Mouse (Mus musculus): ENCODE measurements at regions not wholly inside any gene's neighbourhood (a gene's known extent, or its start where the extent isn't known, plus 50 kb on each side); places are given as distances from the start of the nearest gene placed in this dataset.
"Not testable (repeated sequence)": the region's sequence is repeated elsewhere in the genome, so short reads cannot be mapped to it uniquely, and the experiment has no call there.

DNA sequence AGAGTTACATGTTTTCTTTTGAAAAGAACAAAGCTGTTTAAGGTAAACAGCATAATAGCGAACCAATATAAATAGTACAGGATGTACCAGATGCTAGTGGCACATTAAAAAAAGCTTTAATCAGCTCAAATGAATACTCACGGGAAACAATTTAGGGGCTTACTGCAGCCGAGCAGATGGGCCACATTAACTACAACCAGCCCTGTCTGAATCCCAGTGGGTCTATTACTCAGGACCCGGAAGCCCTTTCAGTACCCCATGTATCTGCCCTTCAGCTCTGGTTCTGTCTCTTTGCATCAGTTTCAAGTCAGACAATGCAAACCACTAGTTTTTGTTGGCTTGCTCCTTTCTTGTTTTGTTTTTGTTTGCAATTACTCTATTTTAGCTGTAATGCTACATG is 210.9 kb upstream of the Crbn start:
- no peak for DNase-seq (ENCODE audit: low spot score in 2 of 2)

DNA sequence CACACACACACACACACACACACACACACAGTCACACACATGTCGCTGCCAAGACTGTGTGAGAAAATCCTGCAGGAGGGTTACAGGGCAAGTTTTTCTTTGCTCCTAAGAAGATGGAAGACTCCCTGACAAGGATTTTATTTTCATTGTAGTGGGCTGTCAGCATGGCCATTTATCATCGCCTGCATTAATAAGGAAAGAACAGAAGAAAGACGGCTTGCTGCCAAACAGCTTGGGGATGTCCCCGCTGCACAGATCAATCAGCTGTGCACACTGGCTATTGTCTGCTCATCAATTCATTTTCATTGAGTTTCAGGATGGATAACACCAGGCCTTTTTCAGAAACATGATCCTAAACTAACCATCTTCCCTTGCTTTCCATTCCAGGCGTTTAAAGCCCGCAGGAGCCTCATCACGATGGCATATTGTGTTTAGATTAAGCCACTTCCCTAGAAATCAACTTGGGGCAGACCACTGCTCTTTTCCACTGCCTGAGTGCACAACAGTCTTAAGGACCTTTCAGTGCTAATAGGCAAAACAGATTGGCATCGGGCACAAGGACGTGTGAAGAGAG is 213.1 kb upstream of the Crbn start:
- no peak for DNase-seq (ENCODE audit: low spot score in 2 of 2)

DNA sequence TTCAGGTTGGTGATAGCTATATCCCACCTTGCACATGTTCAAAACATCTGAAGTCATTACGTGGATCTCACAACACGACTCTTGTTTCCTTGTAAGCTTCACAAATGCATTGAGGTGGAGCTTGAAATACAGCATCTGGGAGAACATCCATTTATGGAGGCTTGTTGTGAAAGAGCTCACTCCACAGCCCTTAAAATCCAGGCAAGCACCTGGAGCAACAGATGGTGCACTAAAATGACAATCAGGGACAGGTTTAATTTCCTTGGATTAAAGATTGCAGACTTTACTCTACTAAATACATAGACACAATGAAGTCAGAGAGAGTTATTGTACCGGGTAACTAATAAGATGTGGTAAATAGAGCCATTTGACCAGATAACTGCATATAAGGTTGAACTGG is 219.2 kb upstream of the Crbn start:
- DNase-seq (ENCODE audit: low spot score in 2 of 2): no peak

DNA sequence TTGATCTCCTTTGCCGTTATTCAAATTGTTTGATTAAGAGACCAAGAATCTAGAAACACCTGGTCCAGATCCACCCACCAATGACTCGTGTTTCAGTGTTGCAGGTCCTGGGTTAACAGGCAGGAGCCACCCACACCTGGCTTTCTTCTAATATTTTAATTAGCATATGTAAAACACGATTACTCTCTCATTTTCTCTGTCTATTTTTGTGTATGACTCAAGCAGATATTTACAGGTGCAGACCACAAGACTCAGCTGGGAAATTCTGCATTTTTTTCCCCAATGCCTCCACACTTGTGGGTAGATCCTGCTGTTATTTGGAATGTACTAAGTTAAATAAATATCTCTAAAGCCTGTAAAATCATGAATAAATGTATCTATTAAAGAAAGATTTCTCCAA is 245.3 kb upstream of the Crbn start:
- DNase-seq (ENCODE audit: low spot score in 2 of 2): peak in 1 of 2 experiments; percentile 9

DNA sequence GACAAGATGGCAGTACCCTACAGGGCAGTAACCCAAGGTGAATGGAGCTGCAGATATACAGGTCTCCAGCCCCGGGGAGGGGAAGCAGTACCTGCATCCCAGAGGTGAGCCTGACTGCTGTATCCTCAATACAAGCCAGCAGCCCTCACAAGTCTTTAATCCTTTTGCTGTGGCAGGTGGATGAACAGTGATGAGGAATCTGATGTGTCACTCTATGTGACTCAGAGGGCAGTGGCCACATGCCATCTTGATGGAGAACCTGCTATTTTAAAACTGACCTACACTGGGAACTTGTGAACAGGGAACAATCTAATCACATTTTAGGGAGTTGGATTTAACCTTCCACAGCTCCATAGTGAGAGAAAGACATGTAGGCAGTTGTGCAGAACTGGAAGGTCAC is 251.7 kb upstream of the Crbn start:
- no peak for DNase-seq (ENCODE audit: low spot score in 2 of 2)

DNA sequence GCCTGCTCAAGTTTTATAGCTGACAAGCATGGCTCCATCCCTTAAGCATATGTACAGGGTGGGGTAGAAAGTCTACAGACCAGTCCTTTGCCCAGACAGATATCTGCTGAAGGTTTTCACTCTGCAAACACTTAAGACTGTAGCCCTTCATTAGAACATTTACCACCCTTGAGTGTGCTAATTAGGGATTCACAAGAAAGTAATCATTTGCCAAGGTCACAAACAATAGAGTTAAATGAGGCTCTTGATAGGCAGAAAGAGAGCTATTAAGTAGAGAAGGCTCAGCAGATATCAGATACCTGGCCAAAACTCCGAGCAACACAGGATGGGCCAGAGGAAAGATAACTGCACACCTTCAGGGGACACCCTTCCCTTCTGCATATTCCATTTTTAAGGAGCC is 252.3 kb upstream of the Crbn start:
- DNase-seq (ENCODE audit: low spot score in 2 of 2): no peak

DNA sequence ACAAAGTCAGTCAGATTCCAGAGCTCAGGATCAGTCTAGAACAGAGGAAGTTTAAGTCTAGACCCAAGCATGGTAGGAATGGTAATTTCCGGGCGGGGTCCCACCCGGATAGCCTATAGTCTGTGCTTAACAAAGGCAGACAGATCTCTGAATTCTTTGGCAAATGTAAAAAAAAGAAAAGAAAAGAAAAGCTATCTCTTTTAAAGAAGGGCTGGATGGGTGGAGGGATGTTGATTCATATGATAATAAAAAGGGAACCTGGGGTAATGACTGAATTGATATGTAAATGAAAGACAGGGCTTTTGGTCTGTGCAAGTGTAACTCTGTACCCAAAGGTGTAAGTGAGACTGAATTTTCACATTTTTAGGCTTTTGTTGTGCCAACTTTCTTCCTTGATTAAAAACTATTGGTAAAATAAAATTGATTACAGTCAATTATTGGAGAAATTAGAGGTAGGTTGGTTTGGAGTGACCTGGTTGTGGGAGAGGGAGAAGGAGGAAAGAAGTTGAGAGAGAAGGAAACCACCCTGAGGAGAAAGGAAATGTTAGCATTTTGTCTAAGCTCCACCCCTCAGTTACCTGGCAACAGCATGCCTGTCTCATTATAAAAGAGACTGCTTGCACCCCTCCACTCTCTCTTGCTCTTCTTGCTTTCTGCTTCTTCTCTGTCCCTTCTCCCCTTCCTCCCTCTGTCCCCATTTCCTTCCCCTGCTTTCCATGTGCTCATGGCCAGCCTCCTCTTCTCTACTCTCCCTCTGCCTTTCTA is 259.3 kb upstream of the Crbn start:
- no peak for DNase-seq (ENCODE audit: low spot score in 2 of 2)

DNA sequence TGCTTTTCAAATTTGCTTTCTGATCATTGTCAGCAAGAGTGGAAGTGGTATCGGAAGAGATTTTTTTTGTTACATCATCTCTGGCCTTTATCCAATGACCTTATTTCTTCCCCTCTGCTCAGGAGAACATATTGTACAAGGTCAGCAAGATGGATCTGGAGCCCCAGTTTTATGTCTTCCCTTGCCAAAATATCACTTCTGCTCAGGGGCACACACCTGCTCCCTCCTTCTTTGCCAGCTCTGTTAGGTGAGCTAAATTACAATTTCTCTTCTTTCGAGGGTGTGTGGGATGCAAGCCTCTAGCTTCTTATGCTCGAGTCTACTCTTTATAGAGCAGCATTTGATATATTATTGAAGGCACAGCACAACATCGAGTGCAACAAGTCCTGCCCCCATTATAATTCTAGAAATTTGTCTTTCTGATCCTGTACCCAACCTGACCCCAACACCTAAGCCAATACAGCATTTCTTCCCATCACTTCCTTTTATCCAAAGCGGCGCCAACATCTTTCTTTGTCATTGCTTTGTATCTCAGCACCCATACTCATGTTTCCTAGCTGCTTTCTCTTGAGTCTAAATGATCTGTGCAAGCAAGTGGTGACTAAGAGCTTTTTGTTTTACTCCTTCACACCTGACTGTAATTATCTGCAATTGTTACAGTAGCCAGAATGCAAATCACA is 263.1 kb upstream of the Crbn start:
- no peak for DNase-seq (ENCODE audit: low spot score in 2 of 2)

DNA sequence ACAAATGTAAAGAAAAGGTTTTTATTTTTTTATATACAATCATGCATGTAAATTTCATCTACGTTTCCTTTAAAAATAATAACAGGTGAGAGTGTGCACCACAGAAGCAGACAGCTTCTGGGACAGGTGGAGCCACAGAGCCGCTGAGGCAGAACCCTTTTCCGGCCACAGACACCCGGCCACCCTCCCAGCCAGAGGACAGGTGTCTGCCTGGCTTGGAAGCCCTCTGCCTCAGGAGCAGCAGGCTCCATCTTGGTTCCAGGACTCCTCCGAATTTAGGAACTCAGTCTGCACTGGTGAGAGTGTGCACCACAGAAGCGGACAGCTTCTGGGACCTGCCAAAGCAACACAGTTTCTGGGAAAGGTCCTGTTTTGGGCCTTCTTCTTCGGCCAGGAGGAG is 270.6 kb upstream of the Crbn start:
- no peak for DNase-seq (ENCODE audit: low spot score in 2 of 2)

DNA sequence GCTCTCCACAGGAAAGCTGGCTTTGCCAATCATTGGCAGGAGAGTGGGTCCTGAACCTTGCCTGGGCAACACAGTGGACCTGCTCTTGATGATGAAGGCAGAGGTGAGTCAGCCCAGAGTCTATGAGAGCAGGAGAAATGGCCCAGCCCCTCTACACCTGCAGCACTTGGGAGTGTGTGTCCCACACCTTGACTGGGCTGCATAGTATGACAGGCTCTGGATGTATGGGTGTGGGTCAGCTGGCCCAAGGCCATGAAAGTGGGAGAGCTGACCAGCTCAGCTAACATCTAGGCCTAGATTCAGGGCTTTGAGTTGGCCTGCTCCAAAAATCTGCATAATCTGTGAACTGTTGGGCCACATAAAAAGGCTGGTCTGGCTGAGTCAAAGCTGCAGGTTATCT is 292.7 kb upstream of the Crbn start:
- no peak for DNase-seq (ENCODE audit: low spot score in 2 of 2)

DNA sequence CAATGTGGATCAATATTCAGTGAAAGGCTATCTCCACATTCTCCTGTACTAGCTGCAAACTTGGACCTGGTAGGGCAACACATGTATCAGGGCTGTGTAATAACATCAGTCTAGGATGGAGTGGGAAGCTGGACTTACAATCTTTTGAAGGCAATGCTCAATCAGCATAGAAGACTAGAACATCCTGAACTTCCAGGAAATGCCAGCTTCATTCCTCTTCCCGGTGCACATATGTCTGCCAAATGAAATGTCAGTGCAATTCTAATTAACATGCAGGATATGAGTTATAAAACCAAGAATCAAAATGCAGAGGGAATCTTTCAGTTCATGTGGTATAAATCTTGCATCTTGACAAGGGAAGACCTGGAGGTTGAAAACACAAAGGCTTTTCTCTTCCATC is 328.8 kb upstream of the Crbn start:
- peak; percentile 28 to 75 for DNase-seq (ENCODE audit: low spot score in 2 of 2)

DNA sequence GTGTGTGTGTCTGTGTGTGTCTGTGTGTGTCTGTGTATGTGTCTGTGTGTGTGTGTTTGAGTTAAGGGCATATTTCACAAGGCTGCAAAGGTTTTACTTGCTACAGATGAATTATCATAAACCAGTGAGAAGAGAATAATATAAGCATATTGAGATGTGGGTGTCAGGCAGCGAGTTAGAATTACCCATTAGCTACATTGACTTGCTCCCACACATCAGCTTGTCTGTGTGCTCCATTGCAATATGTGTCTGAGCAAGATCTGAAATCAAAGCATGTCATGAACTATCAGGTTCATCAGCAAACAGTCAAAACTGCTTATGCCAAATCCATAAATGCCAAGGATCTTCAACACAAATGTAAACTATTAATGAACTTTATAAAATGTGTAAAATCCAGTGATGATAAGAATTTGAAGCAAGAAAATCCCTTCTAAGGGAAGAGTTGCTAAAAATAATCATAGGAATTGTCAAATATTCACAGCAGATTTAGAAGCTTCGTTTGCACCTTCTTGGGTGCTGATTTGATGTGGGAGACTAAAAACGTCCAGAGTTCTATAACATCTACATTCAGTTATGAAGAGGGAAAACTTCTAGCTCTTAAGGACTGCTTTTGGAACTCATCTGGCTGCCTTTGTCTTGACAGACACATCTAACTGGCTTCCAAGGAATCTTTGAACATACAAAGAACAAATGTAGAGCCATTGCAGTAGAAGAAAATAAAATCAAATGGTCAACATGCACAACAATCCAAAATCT is 361.7 kb upstream of the Lrrn1 start:
- DNase-seq (ENCODE audit: low spot score in 2 of 2): peak; percentile 19 to 77

DNA sequence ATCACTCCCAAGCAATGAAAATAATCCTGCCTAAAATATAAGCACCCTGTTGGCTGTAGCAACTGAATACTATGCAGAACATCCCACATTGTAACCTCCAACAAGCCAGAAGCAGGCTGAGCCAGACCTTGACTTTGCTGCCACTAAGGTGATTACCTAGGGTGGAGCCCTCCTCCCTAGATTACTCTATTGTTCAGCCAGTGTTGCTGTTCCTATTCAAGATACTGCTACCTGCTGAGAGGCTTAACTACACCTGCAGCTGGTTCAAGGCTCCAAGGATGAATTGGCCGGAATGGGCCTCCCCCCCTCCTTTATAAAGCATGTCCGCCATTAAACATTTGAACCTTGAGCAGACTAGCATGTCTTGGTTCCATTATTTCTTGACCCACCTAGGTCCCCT is 311.3 kb upstream of the Lrrn1 start:
- no peak for DNase-seq (ENCODE audit: low spot score in 2 of 2)

DNA sequence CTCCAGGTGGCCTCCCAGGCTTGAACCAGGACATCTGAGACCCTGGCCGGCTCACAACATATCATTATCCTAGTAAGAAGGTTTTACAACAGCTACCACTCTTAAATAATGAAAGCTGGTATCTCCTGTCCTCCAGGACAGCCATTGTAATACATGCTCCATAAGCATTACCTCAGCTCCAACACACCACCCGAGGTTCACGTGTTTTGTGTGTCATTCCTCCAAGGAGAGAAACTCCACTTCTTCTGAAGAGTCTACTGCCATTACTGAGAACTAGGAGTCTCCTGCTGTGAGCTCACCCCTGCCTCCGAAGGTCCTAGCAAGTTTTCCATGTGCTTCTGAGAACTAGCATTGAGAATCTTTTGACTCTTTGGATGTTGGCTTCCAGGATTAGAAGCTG is 310.8 kb upstream of the Lrrn1 start:
- no peak for DNase-seq (ENCODE audit: low spot score in 2 of 2)

DNA sequence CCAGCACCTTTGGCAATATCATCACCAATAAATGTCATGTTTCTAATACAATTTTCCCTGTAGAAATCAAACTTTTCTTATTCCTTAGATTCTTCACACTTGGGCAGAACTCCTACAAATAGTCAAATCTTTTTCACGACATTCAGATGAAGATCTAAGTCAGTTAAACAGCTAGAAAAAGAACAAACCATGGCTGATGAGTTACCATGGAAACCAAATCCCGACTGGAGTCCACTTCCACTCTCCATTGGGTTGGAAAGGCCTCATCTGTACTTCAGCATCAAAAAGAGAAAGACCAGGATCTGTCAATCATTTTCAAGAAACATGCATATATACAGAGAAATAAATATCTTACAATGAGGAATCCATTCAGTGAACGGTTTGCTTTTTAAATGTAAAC is 307.0 kb upstream of the Lrrn1 start:
- peak in 1 of 2 experiments; percentile 15 for DNase-seq (ENCODE audit: low spot score in 2 of 2)

DNA sequence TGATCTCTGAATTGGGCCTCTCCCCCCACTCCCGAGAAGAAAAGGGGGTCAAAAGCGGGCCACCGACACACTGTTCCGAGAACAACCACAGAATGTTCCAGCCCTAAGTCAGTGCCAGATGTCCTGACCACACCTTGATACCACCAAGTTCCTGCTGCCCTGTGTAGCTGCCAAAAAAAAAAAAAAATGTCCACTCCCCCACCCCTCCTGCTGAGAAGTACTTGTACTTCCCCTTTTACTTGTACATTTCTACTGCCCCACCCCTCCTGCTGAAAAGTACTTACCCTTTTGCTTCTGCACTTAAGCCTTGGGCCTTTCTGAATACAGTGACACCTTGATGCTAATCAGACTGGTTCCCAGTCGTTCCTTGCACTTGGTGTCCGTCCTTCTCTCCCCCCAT is 299.7 kb upstream of the Lrrn1 start:
- not testable (repeated sequence) for DNase-seq (ENCODE audit: low spot score in 2 of 2)

DNA sequence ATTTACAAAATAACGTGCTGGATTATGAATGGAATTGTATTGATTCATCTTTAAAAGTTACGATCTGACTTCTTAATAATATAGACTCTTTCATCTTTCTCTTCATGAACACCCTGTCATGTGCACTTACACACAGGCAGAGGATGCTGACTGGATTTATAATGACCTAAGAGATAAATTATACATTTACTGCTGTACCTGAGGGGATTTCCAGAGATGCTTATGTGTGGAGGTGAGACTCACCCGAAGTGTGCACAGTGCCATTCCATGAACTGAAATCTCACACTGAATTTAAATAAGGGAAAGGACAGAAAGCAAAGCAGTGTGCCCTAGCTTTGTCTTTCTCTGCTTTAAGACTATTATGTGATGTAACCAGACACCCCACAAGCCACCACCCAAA is 291.9 kb upstream of the Lrrn1 start:
- no peak for DNase-seq (ENCODE audit: low spot score in 2 of 2)

DNA sequence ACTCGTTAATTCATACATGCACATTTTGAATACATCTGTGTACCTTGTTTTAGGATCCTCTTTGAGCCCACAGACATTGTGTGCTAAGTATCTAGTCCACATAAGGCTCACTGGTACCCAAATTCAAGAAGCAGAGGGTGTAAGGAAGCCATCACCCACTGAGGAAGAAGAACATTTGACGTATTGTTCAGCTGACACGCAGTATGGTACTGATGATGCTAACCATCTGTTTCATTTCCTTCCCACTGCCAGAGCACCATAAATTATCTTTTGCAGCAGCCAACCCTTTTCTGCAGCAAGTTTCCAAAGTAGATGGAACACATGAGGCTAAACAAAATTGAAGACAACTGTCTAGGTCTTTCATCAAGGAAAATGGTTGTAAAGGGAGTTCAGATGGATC is 285.6 kb upstream of the Lrrn1 start:
- peak; percentile 45 to 74 for DNase-seq (ENCODE audit: low spot score in 2 of 2)

DNA sequence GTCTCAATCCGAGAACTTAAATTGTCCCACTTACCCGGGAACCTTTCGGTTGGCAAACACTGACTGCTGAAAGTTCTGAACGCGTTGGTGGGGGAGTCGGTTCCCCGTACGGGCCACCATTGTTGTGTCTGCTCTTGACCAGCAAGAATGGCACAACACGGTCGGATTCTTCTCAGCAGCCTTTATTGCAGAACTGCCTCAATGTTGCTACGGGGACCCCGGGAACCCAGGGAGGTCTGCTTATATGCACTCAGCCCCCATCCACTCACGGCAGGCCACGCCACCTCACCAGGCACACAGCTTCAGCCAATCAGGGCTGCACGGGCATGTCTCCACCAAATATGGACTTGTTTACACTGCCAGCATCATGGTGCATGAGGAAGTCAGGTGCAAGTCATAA is 249.2 kb upstream of the Lrrn1 start:
- no peak for DNase-seq (ENCODE audit: low spot score in 2 of 2)

DNA sequence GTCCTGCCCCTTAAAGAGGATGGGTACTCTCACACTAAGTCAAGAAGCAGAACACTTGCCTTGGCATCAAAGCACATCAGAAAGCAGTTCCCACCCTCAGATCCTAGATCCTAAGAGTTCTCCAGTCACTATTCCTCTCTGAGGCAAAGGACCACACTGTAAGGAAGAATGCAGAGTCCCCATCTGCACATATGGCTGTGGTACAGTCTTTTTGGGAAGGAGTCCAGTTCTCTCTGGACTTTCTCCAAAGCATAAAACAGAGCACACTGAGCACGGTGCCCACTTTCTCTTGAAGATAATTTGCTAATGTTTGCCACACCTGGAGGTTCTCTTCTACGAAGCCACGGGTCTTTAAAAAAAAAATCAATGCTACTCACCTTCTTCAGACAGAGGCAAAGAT is 238.7 kb upstream of the Lrrn1 start:
- DNase-seq (ENCODE audit: low spot score in 2 of 2): peak in 1 of 2 experiments; percentile 48

DNA sequence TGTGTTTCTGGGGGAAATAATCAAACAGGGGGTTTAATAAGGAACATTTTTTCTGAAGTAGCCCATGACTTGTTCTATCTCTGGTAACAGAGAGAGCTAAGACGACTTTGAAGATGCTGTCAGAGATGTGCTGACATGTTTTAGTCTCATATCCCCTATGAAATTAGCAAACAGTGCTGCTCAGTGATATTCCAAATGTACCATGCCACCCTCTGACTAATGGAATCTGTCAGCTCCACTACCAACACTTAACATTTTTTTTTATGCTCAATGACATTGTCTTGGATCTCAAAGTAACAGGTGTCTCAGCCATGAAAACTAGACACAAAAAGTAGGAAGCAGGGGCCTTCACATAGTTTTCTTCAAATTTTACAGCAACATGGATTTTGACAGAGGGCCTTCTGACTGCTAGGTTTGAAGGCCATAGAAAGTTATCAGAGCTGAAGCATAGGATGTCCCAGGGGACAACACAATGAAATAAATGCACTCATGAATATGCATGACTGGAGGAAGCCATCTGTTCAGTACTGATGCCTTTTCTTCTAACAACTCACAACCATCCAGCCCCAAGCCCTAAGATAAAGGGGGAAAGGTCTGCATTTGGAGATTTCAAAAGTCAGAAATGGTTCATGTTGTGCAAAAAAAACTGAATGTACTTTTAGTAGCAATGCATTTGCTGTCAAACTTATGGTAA is 225.7 kb upstream of the Lrrn1 start:
- DNase-seq (ENCODE audit: low spot score in 2 of 2): peak in 1 of 2 experiments; percentile 41
